Mouse (Mus musculus): ENCODE data around the gene Csrp3.

DNA sequence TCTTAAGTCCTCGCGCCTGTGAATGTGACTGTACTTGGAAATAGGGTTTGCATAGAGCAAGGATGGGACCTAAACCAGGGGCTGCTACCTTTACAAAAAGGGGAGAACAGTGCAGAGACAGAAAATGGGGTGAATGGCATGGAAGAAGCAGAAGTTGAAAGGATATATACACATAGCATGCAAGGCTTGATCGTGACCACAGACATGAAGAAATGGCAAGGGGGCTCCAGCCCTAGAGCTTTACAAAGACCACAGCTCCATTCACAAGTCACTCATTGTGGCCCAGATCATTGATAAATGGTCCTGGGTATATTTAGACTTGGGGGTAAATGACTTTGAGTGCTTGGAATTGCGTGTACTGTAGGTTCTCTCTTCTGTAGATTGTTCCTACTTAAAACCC lies 65.4 kb downstream of the Csrp3 start:
- TF ChIP-seq CTCF (IDR thresholded peaks at IDR 0.05) (no peak), EP300 (IDR thresholded peaks at IDR 0.05; ENCODE audit: insufficient read depth, low read depth, low read length) (no peak)

All from heart, adult 2 months (tissue).